Mouse (Mus musculus): ENCODE measurements at regions not wholly inside any gene's neighbourhood (a gene's known extent, or its start where the extent isn't known, plus 50 kb on each side); places are given as distances from the start of the nearest gene placed in this dataset.
A peak's percentile ranks its signal among the peaks of the same experiment; 100 is the strongest.

- peak; percentile 44 for DNase-seq (ENCODE audit: low read depth, low spot score)
Observed at GRCm38 (mm10) chr15:61599734-61600133, 676.9 kb upstream of the A1bg start.

GRCm38 (mm10) chr15:61596318-61596717 lies 673.5 kb upstream of the A1bg start:
- DNase-seq (ENCODE audit: low read depth, low spot score), result no peak

- DNase-seq (ENCODE audit: low read depth, low spot score), result no peak
Observed at GRCm38 (mm10) chr15:61588956-61589355, 666.1 kb upstream of the A1bg start.

- no peak for DNase-seq (ENCODE audit: low read depth, low spot score)
Observed at GRCm38 (mm10) chr15:61582335-61582734, 659.5 kb upstream of the A1bg start.

- DNase-seq (ENCODE audit: low read depth, low spot score), result no peak
Observed at GRCm38 (mm10) chr15:61563347-61563746, 640.5 kb upstream of the A1bg start.

- DNase-seq (ENCODE audit: low read depth, low spot score), result no peak
Observed at GRCm38 (mm10) chr15:61562252-61562651, 639.4 kb upstream of the A1bg start.

DNA sequence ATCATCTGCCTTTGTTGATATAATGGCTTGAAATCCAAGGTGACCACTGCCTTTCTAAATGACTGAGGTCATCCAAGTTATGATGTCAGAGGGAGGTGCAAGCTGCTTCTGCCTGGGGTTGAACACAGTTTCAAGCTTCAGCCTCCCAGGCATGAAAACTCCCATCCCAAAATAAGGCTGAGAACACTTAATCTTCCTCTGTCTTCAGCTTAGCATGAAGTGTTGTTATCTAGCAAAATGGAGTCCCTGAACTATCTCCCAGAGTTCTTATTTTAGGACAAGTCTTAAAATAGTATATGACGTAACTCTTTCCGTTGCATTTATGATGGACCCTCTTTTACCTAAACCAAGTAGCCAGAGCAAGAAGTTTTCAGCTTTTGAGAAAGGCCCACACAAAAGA lies 631.1 kb upstream of the A1bg start:
- no peak for DNase-seq (ENCODE audit: low read depth, low spot score)

DNA sequence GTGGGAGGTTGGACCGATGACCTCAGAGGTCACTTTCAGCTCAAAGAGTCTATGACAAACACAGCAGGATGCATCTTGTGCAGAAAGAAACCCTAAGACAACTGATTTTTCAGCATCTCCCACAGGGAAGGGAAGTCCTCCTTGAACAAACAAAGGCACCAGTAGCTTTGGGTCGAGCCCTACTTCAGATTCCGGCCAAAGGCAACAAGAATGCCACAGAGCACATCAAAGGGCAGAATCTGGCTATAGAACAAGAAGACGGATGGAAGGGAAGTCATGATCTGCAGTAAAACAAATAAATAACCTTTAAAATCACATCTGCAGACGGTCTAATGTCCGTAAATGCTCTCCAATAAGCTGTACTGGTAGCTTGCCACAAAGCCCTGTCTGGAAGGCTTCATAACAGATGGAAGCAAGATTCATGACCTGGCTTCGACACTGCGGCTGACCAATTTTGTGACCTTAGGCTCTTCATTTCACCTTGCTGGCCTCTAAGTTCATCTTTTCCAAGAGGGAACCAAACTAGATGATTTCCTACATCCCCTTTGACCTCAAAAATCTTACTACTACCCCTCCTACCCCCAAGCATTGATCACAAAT lies 630.4 kb upstream of the A1bg start:
- no peak for DNase-seq (ENCODE audit: low read depth, low spot score)

DNA sequence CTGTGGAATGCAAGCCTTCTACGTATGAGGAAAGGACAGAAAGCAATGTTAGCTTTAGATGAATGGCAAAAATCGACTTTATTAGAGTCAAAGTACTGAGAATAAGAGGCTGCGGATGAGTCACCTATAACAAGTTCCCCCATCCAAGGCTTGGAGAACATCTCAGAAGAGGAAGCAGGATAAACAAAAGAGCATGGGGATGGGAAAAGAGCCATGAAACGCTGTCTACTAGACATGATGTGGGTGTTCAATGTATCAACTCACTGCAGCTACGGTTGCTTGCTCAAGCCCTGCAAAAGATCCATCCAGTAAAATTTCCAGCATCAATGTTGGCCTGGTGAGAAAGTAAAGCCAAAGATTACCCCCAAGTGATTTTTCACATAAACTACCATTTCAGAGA lies 628.4 kb upstream of the A1bg start:
- DNase-seq (ENCODE audit: low read depth, low spot score), result peak; percentile 36

DNA sequence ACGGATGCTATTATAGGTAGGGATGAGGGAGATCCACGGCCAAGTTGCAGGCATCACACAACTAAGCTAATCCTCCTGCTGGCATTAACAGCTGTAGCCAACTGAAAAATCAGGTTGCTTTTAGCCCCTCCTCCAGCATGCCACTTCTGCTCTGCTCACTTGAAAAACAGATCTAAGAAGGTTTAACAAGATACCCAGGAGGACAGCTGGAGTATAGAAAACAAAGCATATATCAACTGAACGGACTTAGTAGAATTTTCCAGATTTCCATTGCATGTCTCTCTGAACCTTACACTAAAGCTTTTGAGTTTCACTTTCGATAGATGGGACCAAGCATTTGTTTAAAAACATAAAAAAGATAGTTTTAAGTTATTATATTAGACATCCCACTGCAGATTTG lies 625.6 kb upstream of the A1bg start:
- no peak for DNase-seq (ENCODE audit: low read depth, low spot score)

- DNase-seq (ENCODE audit: low read depth, low spot score), result no peak
Observed at GRCm38 (mm10) chr15:61546608-61547007, 623.8 kb upstream of the A1bg start.

GRCm38 (mm10) chr15:61544074-61544473 lies 621.3 kb upstream of the A1bg start:
- DNase-seq (ENCODE audit: low read depth, low spot score), result no peak

- no peak for DNase-seq (ENCODE audit: low read depth, low spot score)
Observed at GRCm38 (mm10) chr15:61541643-61542042, 618.8 kb upstream of the A1bg start.

- DNase-seq (ENCODE audit: low read depth, low spot score), result no peak
Observed at GRCm38 (mm10) chr15:61540753-61541421, 618.1 kb upstream of the A1bg start.

GRCm38 (mm10) chr15:61538930-61539329 lies 616.1 kb upstream of the A1bg start:
- DNase-seq (ENCODE audit: low read depth, low spot score), result no peak

GRCm38 (mm10) chr15:61538169-61538755 lies 615.5 kb upstream of the A1bg start:
- no peak for DNase-seq (ENCODE audit: low read depth, low spot score)

- DNase-seq (ENCODE audit: low read depth, low spot score), result no peak
Observed at GRCm38 (mm10) chr15:61536332-61536716, 613.5 kb upstream of the A1bg start.

DNA sequence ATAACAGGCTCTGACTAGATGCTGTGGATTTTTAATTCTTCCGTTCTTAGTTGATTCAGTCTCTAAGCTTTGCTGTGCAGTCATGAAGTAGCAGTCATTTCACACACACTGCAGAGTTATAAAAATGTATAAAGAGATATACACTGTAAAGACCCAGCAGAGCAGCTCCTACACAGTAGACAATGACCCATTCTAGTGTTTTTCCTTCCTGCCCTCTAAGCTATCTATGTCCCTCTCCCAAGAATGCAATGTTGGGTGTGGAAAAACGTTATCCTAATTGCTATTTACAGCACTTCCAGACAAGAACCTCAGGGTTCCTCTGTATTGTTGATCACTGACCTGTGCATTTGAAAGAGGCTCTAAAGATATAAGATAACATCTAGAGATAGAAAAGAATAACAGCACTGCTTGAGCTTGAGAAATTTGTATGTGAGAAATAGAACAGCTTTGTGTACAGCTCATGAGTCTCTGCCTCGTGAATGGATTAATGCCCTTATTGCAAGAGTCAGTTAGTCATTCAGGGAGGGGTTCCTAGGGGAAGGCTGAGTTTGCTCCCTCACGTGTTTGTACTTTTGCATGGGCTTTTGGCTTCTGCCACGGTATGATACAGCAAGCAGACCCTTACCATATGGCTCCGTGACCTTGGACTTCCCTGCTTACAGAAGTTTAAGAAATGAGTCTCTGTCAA lies 613.0 kb upstream of the A1bg start:
- no peak for DNase-seq (ENCODE audit: low read depth, low spot score)

DNA sequence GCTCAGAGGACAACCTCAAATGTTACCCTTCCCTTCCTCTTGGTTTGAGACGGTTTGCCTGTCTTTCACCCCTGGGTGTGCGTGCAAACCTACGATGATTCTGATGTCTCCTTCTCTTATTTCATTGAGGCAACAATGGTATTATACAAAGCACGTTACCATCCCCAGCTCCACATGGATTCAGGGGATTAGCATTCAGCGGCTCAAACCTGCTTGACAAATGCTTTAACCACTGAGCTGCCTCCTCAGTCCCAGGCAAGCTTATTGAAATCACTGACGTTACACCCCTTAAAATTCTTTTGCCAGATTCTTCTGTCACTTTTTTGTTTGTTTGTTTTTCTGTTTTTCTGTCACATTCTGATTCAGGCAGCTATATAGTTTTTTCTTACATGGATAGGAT lies 612.4 kb upstream of the A1bg start:
- no peak for DNase-seq (ENCODE audit: low read depth, low spot score)

- DNase-seq (ENCODE audit: low read depth, low spot score), result no peak
Observed at GRCm38 (mm10) chr15:61532808-61533207, 610.0 kb upstream of the A1bg start.

- DNase-seq (ENCODE audit: low read depth, low spot score), result no peak
Observed at GRCm38 (mm10) chr15:61532040-61532439, 609.2 kb upstream of the A1bg start.

GRCm38 (mm10) chr15:61523036-61523435 lies 600.2 kb upstream of the A1bg start:
- no peak for DNase-seq (ENCODE audit: low read depth, low spot score)

DNA sequence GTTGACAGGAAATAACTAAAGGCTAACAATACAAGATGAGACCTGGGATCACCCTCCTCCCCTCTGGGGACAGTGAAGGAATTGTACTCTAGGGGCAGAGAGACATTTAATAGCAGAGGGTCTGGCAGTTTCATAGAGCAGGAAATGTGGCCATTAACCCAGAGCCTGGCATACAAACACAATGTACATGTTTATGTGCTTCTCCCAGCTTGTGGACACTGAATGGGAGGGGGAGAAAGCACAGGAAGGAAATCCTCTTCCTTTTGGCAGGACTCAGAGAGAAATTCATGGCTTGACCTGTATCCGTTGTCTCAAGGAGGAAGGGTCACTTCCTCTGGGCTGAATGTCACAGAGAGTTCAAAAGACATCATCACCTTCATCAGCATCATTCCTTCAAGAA lies 594.5 kb upstream of the A1bg start:
- no peak for DNase-seq (ENCODE audit: low read depth, low spot score)
